Mouse (Mus musculus) forebrain, embryonic 16.5 days (tissue): ENCODE data around the gene Smyd3. TPM values are rescaled to one million over a fixed set of nuclear protein-coding genes. Genes with fewer than 3 reads are reported as not detected.

ENCODE experiments used
- ATAC-seq: fragments of 200-750 bp; cut with Nextera tagmentation; 2 replicates; pipeline ENCODE4 v1.8.0; 2017; ENCODE audit warnings: mild to moderate bottlenecking, moderate library complexity
- H3K27ac ChIP-seq: fragments of 300-500 bp; sonication (generic); 2 replicates; pipeline ENCODE4 v1.5.1; 2014; ENCODE audit warnings: low read length, control low read depth
- H3K27me3 ChIP-seq: fragments of 300-500 bp; sonication (generic); replicated peaks from 2 replicates; pipeline ENCODE4 v1.6.1; 2014; ENCODE audit warnings: low read length; ENCODE audit not compliant: control insufficient read depth, insufficient read depth
- H3K36me3 ChIP-seq: fragments of 300-500 bp; sonication (generic); 2 replicates; pipeline ENCODE4 v1.6.1; 2014; ENCODE audit not compliant: control insufficient read depth, insufficient read depth
- H3K4me1 ChIP-seq: fragments of 300-500 bp; sonication (generic); replicated peaks from 2 replicates; pipeline ENCODE4 v1.6.1; 2014; ENCODE audit warnings: low read length; ENCODE audit not compliant: control insufficient read depth, insufficient read depth
- H3K4me2 ChIP-seq: fragments of 300-500 bp; sonication (generic); 2 replicates; pipeline ENCODE4 v1.6.1; 2014; ENCODE audit warnings: mild to moderate bottlenecking, low read length, control low read depth
- H3K4me3 ChIP-seq: fragments of 300-500 bp; sonication (generic); replicated peaks from 2 replicates; pipeline ENCODE4 v1.5.1; 2014; ENCODE audit warnings: mild to moderate bottlenecking, low read length, control low read depth
- H3K9ac ChIP-seq: fragments of 300-500 bp; sonication (generic); replicated peaks from 2 replicates; pipeline ENCODE4 v1.6.1; 2014; ENCODE audit warnings: low read depth, low read length, control low read depth
- H3K9me3 ChIP-seq: fragments of 300-500 bp; sonication (generic); 2 replicates; pipeline ENCODE4 v1.6.1; 2016; ENCODE audit warnings: low read length; ENCODE audit not compliant: control insufficient read depth
- WGBS: fragments of 180-500 bp; shearing (Covaris S2); extraction: QIAGEN DNeasy Blood & Tissue Kit; methylation state at CpG from one replicate; pipeline ENCODE4 v1.1.7; 2014; 5-methylcytosine and 5-hydroxymethylcytosine counted together
- polyA plus RNA-seq: library from polyadenylated mRNA; unstranded; fragments of >200 nt; fragmentation: Nextera tagmentation; extraction: Ambion mirVana; gene quantifications from 2 replicates; pipeline ENCODE4 v1.2.1, GENCODE M21; 2015

Gene Smyd3
- polyA plus RNA-seq, 1 experiment from 2014 or later = 29.4 TPM

- H3K9ac ChIP-seq = no peak overlapping the region
- WGBS = 40% methylated on average over 4 of the region's 4 CpGs
- H3K4me2 ChIP-seq = no peak overlapping the region
These were observed 520.0 kb downstream of the Smyd3 start for GRCm38 (mm10) chr1:178997870-178998269.

GRCm38 (mm10) chr1:178994263-178994662, 523.6 kb downstream of the Smyd3 start:
- no peak overlapping the region for H3K9ac ChIP-seq
- H3K27me3 ChIP-seq = no peaks in the 10 kb centered on the region; the same call in 1 of the 2 replicates
- H3K27ac ChIP-seq = no peak overlapping the region
- H3K4me3 ChIP-seq = no peak overlapping the region
- no peaks in the 10 kb centered on the region for H3K9me3 ChIP-seq
- WGBS = 70% methylated on average over 7 of the region's 7 CpGs
- no peaks in the 10 kb centered on the region for H3K36me3 ChIP-seq
- no peak overlapping the region for H3K4me2 ChIP-seq
- H3K4me1 ChIP-seq = no peaks in the 10 kb centered on the region
- no peak for ATAC-seq

More at GRCm38 (mm10) chr1:178997870-178998269, 520.0 kb downstream of the Smyd3 start:
- H3K9me3 ChIP-seq = no peaks in the 10 kb centered on the region
- H3K27ac ChIP-seq = no peak overlapping the region
- no peaks in the 10 kb centered on the region for H3K36me3 ChIP-seq
- H3K4me3 ChIP-seq = no peak overlapping the region
- no peak for ATAC-seq
- no peaks in the 10 kb centered on the region for H3K4me1 ChIP-seq
- no peaks in the 10 kb centered on the region; the same call in 1 of the 2 replicates for H3K27me3 ChIP-seq

DNA sequence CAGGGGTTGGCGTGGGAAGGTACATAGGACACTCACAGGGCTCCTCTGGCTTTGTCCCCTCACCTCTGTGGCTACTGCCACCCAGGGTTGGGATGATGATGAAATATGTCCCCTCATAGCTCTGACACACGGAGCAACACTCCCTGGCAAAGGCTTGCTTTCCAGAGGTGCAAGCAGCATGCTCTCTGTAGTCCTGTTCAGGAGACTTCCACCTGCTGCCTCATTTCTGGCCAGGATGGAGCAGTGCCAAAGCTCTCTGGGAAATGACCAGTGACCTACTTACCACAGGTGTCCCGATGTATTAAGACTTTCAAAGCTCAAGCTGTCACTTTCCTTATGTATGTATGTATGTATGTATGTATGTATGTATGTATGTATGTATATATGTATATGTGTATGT, 525.3 kb downstream of the Smyd3 start:
- WGBS = 92% methylated on average over 3 of the region's 3 CpGs
- no peak overlapping the region for H3K4me3 ChIP-seq

GRCm38 (mm10) chr1:178991470-178991869, 526.4 kb downstream of the Smyd3 start:
- Histone ChIP-seq H3K27ac (no peak overlapping the region), H3K4me1 (no peaks in the 10 kb centered on the region), H3K4me2 (no peak overlapping the region), H3K9me3 (no peaks in the 10 kb centered on the region), H3K27me3 (no peaks in the 10 kb centered on the region; the same call in 1 of the 2 replicates), H3K36me3 (no peaks in the 10 kb centered on the region), H3K4me3 (no peak overlapping the region), H3K9ac (no peak overlapping the region)
- WGBS = 46% methylated on average over 4 of the region's 4 CpGs
- no peak for ATAC-seq

More for the DNA sequence above, 525.3 kb downstream of the Smyd3 start:
- H3K4me2 ChIP-seq = no peak overlapping the region
- ATAC-seq = no peak
- no peak overlapping the region for H3K9ac ChIP-seq
- H3K9me3 ChIP-seq = no peaks in the 10 kb centered on the region
- no peaks in the 10 kb centered on the region for H3K36me3 ChIP-seq
- H3K27me3 ChIP-seq = no peaks in the 10 kb centered on the region; the same call in 1 of the 2 replicates
- no peaks in the 10 kb centered on the region for H3K4me1 ChIP-seq
- no peak overlapping the region for H3K27ac ChIP-seq

DNA sequence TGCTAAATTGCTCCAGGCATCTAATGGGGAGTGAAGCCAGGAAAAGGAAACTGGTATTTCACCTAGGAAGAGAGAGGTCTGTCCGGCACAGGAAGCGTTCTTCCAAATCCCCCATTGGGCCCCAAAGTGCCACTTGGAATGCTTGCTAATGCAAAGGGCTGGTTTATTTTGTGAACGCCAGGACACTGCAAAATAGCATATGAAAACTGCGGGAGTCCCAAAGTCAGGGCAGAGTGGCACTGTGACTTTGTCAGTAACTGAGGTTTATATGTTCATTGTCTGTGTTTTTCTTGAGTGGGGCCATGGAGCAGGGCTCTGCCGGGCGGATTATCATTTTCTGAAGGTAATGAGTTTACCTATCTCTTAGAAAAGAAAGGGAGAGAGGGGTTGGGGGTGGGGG, 526.8 kb downstream of the Smyd3 start:
- H3K4me1 ChIP-seq = no peaks in the 10 kb centered on the region
- H3K9ac ChIP-seq = no peak overlapping the region
- ATAC-seq = no peak
- H3K9me3 ChIP-seq = no peaks in the 10 kb centered on the region
- H3K27ac ChIP-seq = no peak overlapping the region
- H3K36me3 ChIP-seq = no peaks in the 10 kb centered on the region
- no peak overlapping the region for H3K4me3 ChIP-seq
- H3K4me2 ChIP-seq = no peak overlapping the region
- no peaks in the 10 kb centered on the region for H3K27me3 ChIP-seq
- 65% methylated on average over 6 of the region's 6 CpGs for WGBS

- no peak overlapping the region for H3K4me2 ChIP-seq
- 84% methylated on average over 4 of the region's 4 CpGs for WGBS
- H3K4me1 ChIP-seq = no peaks in the 10 kb centered on the region
- no peaks in the 10 kb centered on the region for H3K36me3 ChIP-seq
- no peaks in the 10 kb centered on the region for H3K27me3 ChIP-seq
- ATAC-seq = no peak
- no peak overlapping the region for H3K27ac ChIP-seq
- H3K4me3 ChIP-seq = no peak overlapping the region
- H3K9me3 ChIP-seq = no peaks in the 10 kb centered on the region
- H3K9ac ChIP-seq = no peak overlapping the region
These were observed 528.4 kb downstream of the Smyd3 start for GRCm38 (mm10) chr1:178989485-178989884.

GRCm38 (mm10) chr1:178988176-178988575, 529.7 kb downstream of the Smyd3 start:
- Histone ChIP-seq H3K27ac (no peak overlapping the region), H3K27me3 (no peaks in the 10 kb centered on the region), H3K9ac (no peak overlapping the region), H3K36me3 (no peaks in the 10 kb centered on the region), H3K4me1 (no peaks in the 10 kb centered on the region), H3K9me3 (no peaks in the 10 kb centered on the region), H3K4me2 (no peak overlapping the region), H3K4me3 (no peak overlapping the region)
- 65% methylated on average over 1 of the region's 1 CpGs for WGBS
- no peak for ATAC-seq

- Histone ChIP-seq H3K27ac (no peak overlapping the region), H3K4me2 (no peak overlapping the region), H3K9ac (no peak overlapping the region), H3K4me1 (no peaks in the 10 kb centered on the region; the same call in 1 of the 2 replicates), H3K36me3 (no peaks in the 10 kb centered on the region), H3K4me3 (no peak overlapping the region), H3K27me3 (no peaks in the 10 kb centered on the region), H3K9me3 (no peaks in the 10 kb centered on the region)
- ATAC-seq = no peak
- 68% methylated on average over 5 of the region's 5 CpGs for WGBS
These were observed 536.2 kb downstream of the Smyd3 start for GRCm38 (mm10) chr1:178981641-178982040.

DNA sequence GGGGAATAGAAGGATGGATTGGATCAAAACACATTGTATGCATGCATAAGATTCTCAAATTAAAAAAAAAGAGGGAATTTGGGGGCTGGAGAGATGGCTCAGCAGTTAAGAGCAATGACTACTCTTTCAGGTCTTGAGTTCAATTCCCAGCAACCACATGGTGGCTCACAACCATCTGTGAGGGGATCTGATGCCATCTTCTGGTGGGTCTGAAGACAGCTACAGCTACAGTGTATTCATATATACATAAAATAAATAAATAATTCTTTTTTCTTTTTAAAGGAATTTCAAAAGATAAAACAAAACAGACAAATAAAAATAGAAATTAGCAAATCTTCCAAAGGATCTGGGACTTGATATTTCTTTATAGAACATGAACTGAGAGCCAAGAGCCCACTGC, 537.7 kb downstream of the Smyd3 start:
- H3K4me3 ChIP-seq = no peak overlapping the region
- H3K27me3 ChIP-seq = no peaks in the 10 kb centered on the region
- no peak overlapping the region for H3K9ac ChIP-seq
- no peak for ATAC-seq
- H3K4me2 ChIP-seq = no peak overlapping the region
- H3K9me3 ChIP-seq = no peaks in the 10 kb centered on the region
- no peaks in the 10 kb centered on the region; the same call in 1 of the 2 replicates for H3K4me1 ChIP-seq
- H3K27ac ChIP-seq = no peak overlapping the region
- no peaks in the 10 kb centered on the region for H3K36me3 ChIP-seq

DNA sequence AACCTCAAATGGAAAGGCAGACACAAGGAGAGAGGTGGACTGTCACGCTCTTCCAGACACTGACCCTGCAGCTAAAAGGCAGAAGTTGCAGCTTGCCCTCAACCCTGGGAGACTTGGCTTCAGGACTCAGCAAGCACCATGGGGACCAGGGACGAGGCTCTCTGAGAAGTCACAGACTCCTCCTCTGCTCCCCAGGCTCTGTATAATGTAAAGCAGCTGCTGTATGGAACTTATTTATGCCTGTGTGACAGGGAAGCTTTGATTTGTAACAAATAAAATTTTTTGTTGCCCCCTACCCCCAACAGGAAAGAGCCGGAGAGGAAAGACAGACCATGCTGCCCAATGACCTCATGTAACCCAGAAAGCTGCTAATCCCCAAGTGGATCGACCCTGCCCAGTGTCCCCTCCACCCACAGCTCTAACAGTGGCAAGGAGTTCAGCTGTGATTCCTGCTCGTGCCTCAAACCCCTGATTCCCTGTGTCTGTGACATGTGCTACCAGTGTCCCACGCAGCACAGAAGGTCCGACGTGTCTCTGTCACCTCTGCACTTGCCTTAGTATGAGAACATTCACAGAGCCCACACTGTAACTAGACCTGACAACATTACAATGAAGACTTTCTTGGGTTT, 539.1 kb downstream of the Smyd3 start:
- no peaks in the 10 kb centered on the region; the same call in 1 of the 2 replicates for H3K4me1 ChIP-seq
- no peak overlapping the region for H3K9ac ChIP-seq
- no peaks in the 10 kb centered on the region for H3K27me3 ChIP-seq
- no peaks in the 10 kb centered on the region for H3K36me3 ChIP-seq
- H3K4me3 ChIP-seq = no peak overlapping the region
- ATAC-seq = no peak
- 62% methylated on average over 8 of the region's 8 CpGs for WGBS
- no peak overlapping the region for H3K4me2 ChIP-seq
- H3K9me3 ChIP-seq = no peaks in the 10 kb centered on the region
- H3K27ac ChIP-seq = no peak overlapping the region
